Mouse (Mus musculus) midbrain, embryonic 15.5 days (tissue): Measurements from ENCODE around the gene Mterf4. TPM values are rescaled to one million over a fixed set of nuclear protein-coding genes. Genes with fewer than 3 reads are reported as not detected.
A peak's percentile ranks its signal among the peaks of the same experiment; 100 is the strongest.
"Not testable (repeated sequence)": the region's sequence is repeated elsewhere in the genome, so short reads cannot be mapped to it uniquely, and the experiment has no call there.

Source experiments
- ATAC-seq: fragments of 200-750 bp; cut with Nextera tagmentation; replicated peaks from 2 replicates; pipeline ENCODE4 v1.8.0; 2017; ENCODE audit warnings: moderate TSS enrichment
- H3K27ac ChIP-seq: fragments of 300-500 bp; sonication (generic); 2 replicates; pipeline ENCODE4 v1.5.1; 2015; ENCODE audit warnings: mild to moderate bottlenecking, inconsistent platforms
- H3K27me3 ChIP-seq: fragments of 300-500 bp; sonication (generic); replicated peaks from 2 replicates; pipeline ENCODE4 v1.6.1; 2015; ENCODE audit warnings: inconsistent platforms
- H3K36me3 ChIP-seq: fragments of 300-500 bp; sonication (generic); replicated peaks from 2 replicates; pipeline ENCODE4 v1.6.1; 2015; ENCODE audit warnings: inconsistent platforms
- H3K4me1 ChIP-seq: fragments of 300-500 bp; sonication (generic); 2 replicates; pipeline ENCODE4 v1.6.1; 2015; ENCODE audit warnings: inconsistent platforms
- H3K4me2 ChIP-seq: fragments of 300-500 bp; sonication (generic); 2 replicates; pipeline ENCODE4 v1.6.1; 2015; ENCODE audit warnings: inconsistent platforms, mild to moderate bottlenecking, moderate library complexity
- H3K4me3 ChIP-seq: fragments of 300-500 bp; sonication (generic); 2 replicates; pipeline ENCODE4 v1.5.1; 2015; ENCODE audit warnings: mild to moderate bottlenecking, inconsistent platforms
- H3K9ac ChIP-seq: fragments of 300-500 bp; sonication (generic); 2 replicates; pipeline ENCODE4 v1.6.1; 2015; ENCODE audit warnings: mild to moderate bottlenecking, inconsistent platforms
- H3K9me3 ChIP-seq: fragments of 300-500 bp; sonication (generic); 2 replicates; pipeline ENCODE4 v1.6.1; 2016; ENCODE audit warnings: inconsistent platforms
- WGBS: fragments of 180-500 bp; shearing (Covaris S2); methylation state at CpG from one replicate; pipeline ENCODE4 v1.1.7; 2015; ENCODE audit warnings: mixed read lengths; 5-methylcytosine and 5-hydroxymethylcytosine counted together
- polyA plus RNA-seq: library from polyadenylated mRNA; unstranded; fragments of >200 nt; fragmentation: Nextera tagmentation; extraction: Ambion mirVana; gene quantifications from 2 replicates; pipeline ENCODE4 v1.2.1, GENCODE M21; 2015

Mterf4 gene
- 34.7 and 38.2 TPM in 2 replicates for polyA plus RNA-seq

DNA sequence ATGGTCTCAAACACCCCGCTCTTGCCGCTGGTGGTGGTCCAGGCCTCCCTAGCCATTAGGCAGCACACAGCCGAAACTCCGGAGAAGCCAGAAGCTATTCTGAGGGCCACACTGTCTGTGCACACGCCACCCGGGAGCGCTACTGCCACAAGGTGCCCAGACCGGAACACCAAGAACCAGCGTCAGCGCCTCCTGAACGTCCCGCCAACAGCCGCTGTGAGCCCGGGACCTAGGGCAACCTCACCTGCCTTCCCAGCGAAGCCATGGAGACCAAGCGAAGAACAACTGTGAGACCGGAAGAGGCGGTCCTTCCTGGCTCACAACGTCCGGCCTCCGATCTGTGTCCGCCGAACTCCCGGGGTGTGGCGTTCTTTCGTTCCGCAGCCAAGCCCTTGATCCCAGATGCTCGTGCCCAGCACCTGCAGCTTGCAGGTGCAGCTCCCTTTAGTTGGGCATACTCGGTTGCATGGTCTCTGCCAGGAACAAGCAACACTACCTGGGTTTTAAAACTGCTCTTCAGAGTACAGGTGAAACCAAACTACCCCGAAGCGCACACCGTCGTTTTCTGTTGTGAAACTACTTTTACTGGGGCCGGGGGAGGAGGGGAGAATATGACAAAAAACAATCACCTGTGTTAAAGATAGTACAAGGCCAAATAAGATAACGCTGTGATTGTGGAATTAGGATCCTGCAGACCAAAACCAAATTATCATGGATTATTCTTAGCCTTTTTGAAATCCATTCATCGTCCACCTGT lies at the start of gene Mterf4:
TSS of gene Mterf4 (minus strand) at position 335 of the 757 bp plus-strand sequence.
- H3K4me3 ChIP-seq = peak within 1 kb of the TSS; percentile 98
- peaks cover 19% of the 10 kb centered on the region for H3K36me3 ChIP-seq
- H3K27me3 ChIP-seq = no peaks in the 10 kb centered on the region
- peak within 1 kb of the TSS; percentile 96 for H3K9ac ChIP-seq
- ATAC-seq = peak; percentile 98
- H3K4me2 ChIP-seq = peak within 1 kb of the TSS; percentile 72
- H3K4me1 ChIP-seq = peaks cover 21% of the 10 kb centered on the region
- no peaks in the 10 kb centered on the region for H3K9me3 ChIP-seq
- H3K27ac ChIP-seq = peak within 1 kb of the TSS; percentile 63
- WGBS = 7% methylated on average over 36 of the region's 36 CpGs

- peaks cover 34% of the 10 kb centered on the region; the same call in 1 of the 2 replicates for H3K36me3 ChIP-seq
Observed at GRCm38 (mm10) chr1:93352724-93353123, 47.0 kb upstream of the Mterf4 start.

GRCm38 (mm10) chr1:93349701-93350100 lies 44.0 kb upstream of the Mterf4 start:
- Histone ChIP-seq H3K27ac (no peak overlapping the region), H3K4me2 (no peak overlapping the region), H3K36me3 (peaks cover 26% of the 10 kb centered on the region; the same call in 1 of the 2 replicates), H3K27me3 (no peaks in the 10 kb centered on the region), H3K4me3 (no peak overlapping the region), H3K9me3 (no peaks in the 10 kb centered on the region), H3K9ac (no peak overlapping the region), H3K4me1 (peaks cover under 1% of the 10 kb centered on the region; the same call in 1 of the 2 replicates)
- no peak for ATAC-seq
- 75% methylated on average over 4 of the region's 4 CpGs for WGBS

More at GRCm38 (mm10) chr1:93352724-93353123, 47.0 kb upstream of the Mterf4 start:
- Histone ChIP-seq H3K27me3 (no peaks in the 10 kb centered on the region), H3K27ac (no peak overlapping the region), H3K9me3 (no peaks in the 10 kb centered on the region), H3K4me3 (no peak overlapping the region), H3K9ac (no peak overlapping the region), H3K4me2 (no peak overlapping the region), H3K4me1 (no peaks in the 10 kb centered on the region)
- WGBS = 95% methylated on average over 2 of the region's 2 CpGs
- ATAC-seq = no peak

GRCm38 (mm10) chr1:93347176-93347575 lies 41.5 kb upstream of the Mterf4 start:
- Histone ChIP-seq H3K9me3 (no peaks in the 10 kb centered on the region), H3K4me1 (peaks cover 11% of the 10 kb centered on the region), H3K36me3 (peaks cover 10% of the 10 kb centered on the region; the same call in 1 of the 2 replicates), H3K4me2 (no peak overlapping the region), H3K9ac (no peak overlapping the region), H3K4me3 (no peak overlapping the region), H3K27ac (no peak overlapping the region), H3K27me3 (no peaks in the 10 kb centered on the region)
- no peak for ATAC-seq
- 95% methylated on average over 5 of the region's 5 CpGs for WGBS

DNA sequence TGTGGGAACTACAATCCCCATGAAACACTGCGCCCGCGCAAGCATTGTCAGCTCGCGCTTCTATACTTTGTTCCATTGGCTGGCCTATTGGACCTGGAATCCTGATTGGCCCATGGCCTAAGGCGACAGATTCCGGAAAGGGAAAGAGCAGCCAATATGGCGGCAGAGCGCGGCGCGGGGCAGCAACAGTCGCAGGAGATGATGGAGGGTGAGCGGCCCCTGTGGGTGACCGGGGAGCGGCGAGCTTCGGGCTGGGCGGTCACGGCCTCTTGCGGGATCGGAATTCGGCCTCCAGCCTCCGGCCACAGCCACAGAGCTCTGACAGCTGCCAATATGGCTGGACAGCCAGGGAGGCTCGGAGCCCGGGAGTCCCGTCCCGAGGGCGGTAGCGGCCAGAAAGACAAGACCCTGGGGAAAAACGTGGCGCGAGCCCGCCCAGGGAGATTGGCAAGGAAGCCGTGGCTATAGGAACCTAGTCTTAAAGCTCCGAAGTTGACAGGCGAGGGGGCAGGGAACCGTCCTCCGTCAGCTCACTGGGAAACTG lies 37.9 kb upstream of the Mterf4 start:
- Histone ChIP-seq H3K4me1 (peaks cover 12% of the 10 kb centered on the region), H3K9ac (peak overlapping the region; percentile 76), H3K27me3 (no peaks in the 10 kb centered on the region), H3K27ac (peak overlapping the region; percentile 73), H3K9me3 (no peaks in the 10 kb centered on the region), H3K4me3 (peak overlapping the region; percentile 95), H3K4me2 (peak overlapping the region; percentile 93), H3K36me3 (no peaks in the 10 kb centered on the region)
- peak; percentile 99 for ATAC-seq
- WGBS = under 1% methylated on average over 39 of the region's 39 CpGs

- Histone ChIP-seq H3K27ac (peak within 1 kb of the TSS; percentile 73), H3K4me1 (peaks cover 12% of the 10 kb centered on the region), H3K9me3 (no peaks in the 10 kb centered on the region), H3K4me2 (peak within 1 kb of the TSS; percentile 93), H3K27me3 (no peaks in the 10 kb centered on the region), H3K9ac (peak within 1 kb of the TSS; percentile 76), H3K4me3 (peak within 1 kb of the TSS; percentile 95), H3K36me3 (no peaks in the 10 kb centered on the region)
- ATAC-seq = peak; percentile 98
- under 1% methylated on average over 63 of the region's 63 CpGs for WGBS
Observed at GRCm38 (mm10) chr1:93342648-93343503, 37.2 kb upstream of the Mterf4 start, which contains the start of the genes Ppp1r7 and Pask. Gene Ppp1r7, plus strand, starts transcription at chr1:93342854. Gene Pask, minus strand, starts transcription at chr1:93343482.

DNA sequence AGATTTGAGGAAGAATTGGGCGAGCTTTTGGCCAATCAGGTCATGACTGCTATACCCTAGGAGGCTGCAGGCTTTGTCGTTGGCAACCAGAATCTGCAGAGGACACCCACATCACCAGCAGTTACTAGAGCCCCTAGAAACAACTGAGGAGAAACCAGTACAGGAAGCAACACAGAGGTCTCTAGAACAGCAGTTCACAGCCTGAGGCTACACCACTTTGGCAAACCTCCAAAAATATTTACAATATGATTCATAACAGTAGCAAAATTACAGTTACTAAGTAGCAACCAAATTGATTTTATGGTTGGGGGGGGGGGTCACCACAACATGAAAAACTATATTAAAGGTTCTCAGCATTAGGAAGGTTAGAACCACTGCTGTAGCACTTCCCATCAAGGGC lies 28.9 kb upstream of the Mterf4 start:
- H3K27me3 ChIP-seq = no peaks in the 10 kb centered on the region
- no peak overlapping the region for H3K27ac ChIP-seq
- H3K4me1 ChIP-seq = no peaks in the 10 kb centered on the region
- H3K4me2 ChIP-seq = no peak overlapping the region
- no peak for ATAC-seq
- H3K4me3 ChIP-seq = no peak overlapping the region
- 81% methylated on average over 2 of the region's 2 CpGs for WGBS
- no peaks in the 10 kb centered on the region for H3K9me3 ChIP-seq
- no peaks in the 10 kb centered on the region for H3K36me3 ChIP-seq
- H3K9ac ChIP-seq = no peak overlapping the region

DNA sequence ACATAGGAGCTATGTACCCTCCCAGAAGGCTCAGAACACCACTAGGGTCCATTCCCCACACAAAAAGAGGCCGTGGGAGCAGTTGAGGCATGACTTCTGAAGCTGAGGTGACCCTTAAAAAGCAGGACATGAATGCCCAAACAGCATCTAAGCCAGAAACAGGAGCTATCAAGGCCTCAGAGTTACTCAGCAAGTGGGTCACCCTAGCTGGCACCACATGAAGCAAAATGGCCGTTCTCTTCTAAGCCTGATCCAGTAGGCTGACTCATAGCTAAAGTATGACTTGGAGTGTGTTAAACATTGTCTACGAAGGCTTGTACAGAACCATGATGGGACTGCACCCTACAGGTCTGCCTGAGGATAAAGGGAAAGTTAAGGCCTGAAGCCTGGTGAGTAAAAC lies 20.7 kb upstream of the Mterf4 start:
- Histone ChIP-seq H3K4me2 (no peak overlapping the region), H3K27ac (no peak overlapping the region), H3K9ac (no peak overlapping the region), H3K27me3 (no peaks in the 10 kb centered on the region), H3K4me3 (no peak overlapping the region), H3K4me1 (no peaks in the 10 kb centered on the region), H3K36me3 (peaks cover 8% of the 10 kb centered on the region; the same call in 1 of the 2 replicates), H3K9me3 (no peaks in the 10 kb centered on the region)
- ATAC-seq = no peak
- WGBS = 93% methylated on average over 3 of the region's 3 CpGs

DNA sequence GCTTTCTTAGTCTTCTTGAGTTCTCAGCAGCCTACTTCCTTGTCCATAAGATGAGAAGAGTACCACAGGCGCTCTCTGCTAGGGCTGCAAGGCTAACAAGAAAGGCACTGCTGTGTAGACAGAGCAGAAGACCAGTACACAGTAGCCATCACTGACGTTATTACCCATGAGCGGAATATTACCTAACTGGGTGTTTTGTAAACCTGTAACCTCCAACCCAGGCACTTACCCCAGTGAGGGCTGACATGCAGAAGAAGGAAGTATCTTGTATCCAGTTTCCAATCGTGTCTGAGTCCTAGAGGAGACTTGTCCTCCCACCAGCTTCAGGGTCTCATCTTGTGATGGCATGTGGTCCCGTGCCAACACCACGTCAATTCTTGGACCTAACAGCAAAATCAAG lies 18.3 kb upstream of the Mterf4 start:
- no peak for ATAC-seq
- H3K9me3 ChIP-seq = no peaks in the 10 kb centered on the region
- no peak overlapping the region for H3K9ac ChIP-seq
- H3K4me1 ChIP-seq = no peaks in the 10 kb centered on the region
- no peaks in the 10 kb centered on the region for H3K27me3 ChIP-seq
- H3K4me2 ChIP-seq = no peak overlapping the region
- H3K36me3 ChIP-seq = peaks cover 15% of the 10 kb centered on the region; the same call in 1 of the 2 replicates
- no peak overlapping the region for H3K4me3 ChIP-seq
- H3K27ac ChIP-seq = no peak overlapping the region
- WGBS = 92% methylated on average over 6 of the region's 6 CpGs

DNA sequence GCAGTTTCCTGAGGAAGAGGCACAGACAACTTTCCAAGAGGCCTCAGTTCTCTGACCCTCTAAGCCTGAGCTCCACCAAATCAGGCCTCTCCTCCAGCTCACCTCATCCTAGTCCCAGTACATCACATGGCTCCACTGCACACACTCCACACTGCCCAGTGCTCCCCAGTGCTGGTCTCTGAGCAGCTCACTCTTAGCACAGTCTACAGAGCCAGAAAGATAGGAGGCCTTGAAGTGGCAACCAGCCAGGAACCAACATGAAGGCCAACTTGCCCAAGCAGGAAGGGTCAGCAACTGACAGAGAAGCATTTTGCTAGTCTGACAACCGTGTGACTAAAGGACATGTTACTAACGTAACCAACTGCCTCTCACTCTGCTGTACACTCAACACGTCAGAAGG lies 5.1 kb downstream of the Mterf4 start:
- no peaks in the 10 kb centered on the region for H3K9me3 ChIP-seq
- WGBS = 92% methylated on average over 3 of the region's 3 CpGs
- no peak overlapping the region for H3K9ac ChIP-seq
- ATAC-seq = no peak
- H3K4me3 ChIP-seq = no peak overlapping the region
- peaks cover 35% of the 10 kb centered on the region for H3K36me3 ChIP-seq
- no peak overlapping the region for H3K27ac ChIP-seq
- H3K4me2 ChIP-seq = no peak overlapping the region
- no peaks in the 10 kb centered on the region for H3K27me3 ChIP-seq
- H3K4me1 ChIP-seq = peaks cover 14% of the 10 kb centered on the region

DNA sequence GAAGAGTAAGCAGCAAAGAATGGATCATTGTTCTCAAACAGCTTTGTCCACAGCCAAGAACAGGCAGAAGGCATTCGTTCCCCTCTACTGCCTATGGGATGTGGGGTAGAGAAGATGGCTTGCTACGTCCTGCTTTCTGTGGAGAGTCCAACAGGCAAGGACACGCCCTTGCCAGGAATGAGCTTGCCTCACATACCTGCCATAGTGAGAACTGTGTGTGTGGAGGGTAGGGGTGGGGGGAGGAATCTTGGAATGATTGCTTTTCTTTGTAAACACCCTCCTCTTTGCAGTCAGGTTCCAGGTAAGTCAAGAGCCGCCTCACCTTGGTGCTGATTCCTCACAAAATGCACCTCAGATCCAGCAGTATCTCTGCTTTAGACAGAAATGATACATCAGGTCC lies 5.9 kb downstream of the Mterf4 start:
- H3K4me1 ChIP-seq = peaks cover 9% of the 10 kb centered on the region
- no peak overlapping the region for H3K4me2 ChIP-seq
- H3K9me3 ChIP-seq = no peaks in the 10 kb centered on the region
- ATAC-seq = no peak
- H3K9ac ChIP-seq = no peak overlapping the region
- peaks cover 35% of the 10 kb centered on the region for H3K36me3 ChIP-seq
- 91% methylated on average over 4 of the region's 4 CpGs for WGBS
- no peaks in the 10 kb centered on the region for H3K27me3 ChIP-seq
- no peak overlapping the region for H3K27ac ChIP-seq
- H3K4me3 ChIP-seq = no peak overlapping the region

DNA sequence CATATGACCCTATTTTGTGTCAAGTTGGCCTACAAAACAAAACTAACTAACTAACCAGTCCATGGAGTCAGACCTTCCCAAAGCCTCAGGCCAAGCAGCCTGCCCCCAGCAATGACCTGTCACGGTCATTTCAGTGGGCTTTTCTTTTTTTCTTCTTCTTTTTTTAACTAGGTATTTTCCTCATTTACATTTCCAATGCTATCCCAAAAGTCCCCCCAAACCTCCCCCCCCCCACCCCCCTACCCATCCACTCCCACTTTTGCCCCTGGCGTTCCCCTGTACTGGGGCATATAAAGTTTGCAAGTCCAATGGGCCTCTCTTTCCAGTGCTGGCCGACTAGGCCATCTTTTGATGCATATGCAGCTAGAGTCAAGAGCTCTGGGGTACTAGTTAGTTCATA lies 11.2 kb downstream of the Mterf4 start:
- not testable (repeated sequence) for H3K4me3 ChIP-seq, H3K4me1 ChIP-seq, H3K9me3 ChIP-seq, ATAC-seq, H3K27me3 ChIP-seq, H3K4me2 ChIP-seq, H3K9ac ChIP-seq, H3K27ac ChIP-seq
- peaks cover 15% of the 10 kb centered on the region; the same call in 1 of the 2 replicates for H3K36me3 ChIP-seq
- WGBS = 83% methylated on average over 3 of the region's 3 CpGs
